Mouse (Mus musculus) kidney, postnatal 4 days (tissue): ENCODE results near the gene Pkd1l3.

ENCODE experiments used
- DNase-seq, 2 experiments: peaks; one replicate each; pipeline ENCODE4 v3.0.0; 2021; ENCODE audit warnings: mixed read lengths in 2 of 2

The Pkd1l3 gene

DNA sequence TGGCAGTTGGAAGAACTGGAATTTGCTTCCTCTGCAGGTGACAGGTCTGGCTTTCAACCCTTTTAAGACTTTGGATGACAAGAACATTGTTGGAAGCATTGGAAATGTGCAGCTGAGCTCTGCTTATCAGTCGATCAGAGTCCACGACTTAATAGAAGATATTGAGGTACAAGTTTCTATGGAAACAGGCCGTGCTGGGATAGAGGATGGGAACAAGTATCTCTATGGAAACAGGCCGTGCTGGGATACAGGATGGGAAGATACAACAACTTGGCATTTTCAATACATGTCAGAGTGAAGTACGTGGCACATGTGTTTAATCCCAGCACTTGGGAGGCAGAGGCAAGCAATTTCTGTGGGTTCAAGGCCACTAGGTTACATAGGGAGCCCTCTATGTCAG is 18.2 kb downstream of the Pkd1l3 start:
- DNase-seq, result no peak

DNA sequence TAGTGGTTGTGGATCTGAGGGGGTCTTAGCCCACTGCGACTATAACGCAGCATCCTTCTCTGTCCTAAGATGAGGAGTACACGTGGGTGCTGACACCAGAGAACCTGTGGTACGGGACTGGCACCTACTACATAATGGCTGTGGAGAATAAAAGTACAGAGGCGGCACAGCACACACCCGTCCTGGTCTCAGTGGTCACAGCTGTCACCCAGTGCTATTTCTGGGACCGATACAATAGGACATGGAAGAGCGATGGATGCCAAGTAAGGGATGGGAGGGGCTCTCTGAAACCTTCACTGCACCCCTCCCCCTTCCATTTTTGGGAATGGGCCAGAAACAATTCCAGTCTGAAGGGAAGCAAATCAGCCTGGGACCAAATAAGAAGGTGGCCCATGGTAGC is 20.8 kb downstream of the Pkd1l3 start:
- DNase-seq, result no peak

DNA sequence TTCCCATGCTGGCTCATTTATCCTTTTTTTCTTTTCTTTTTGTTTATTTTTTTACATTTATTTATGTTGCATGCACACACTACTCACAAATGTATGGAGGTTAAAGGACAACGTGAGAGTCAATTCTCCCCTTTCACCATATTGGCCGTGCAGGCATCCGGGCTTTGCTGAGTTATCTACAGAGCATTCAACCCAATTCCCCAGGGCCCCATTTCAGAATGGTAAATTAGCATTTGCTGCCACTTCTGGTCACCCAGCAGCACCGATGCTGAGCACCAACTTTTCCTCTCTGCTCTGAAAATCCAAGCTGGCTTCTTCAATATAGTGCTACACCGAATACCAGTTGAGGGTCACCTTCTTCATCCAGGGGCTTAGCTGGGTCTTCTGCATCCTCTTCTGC is 24.5 kb downstream of the Pkd1l3 start:
- DNase-seq, result no peak

DNA sequence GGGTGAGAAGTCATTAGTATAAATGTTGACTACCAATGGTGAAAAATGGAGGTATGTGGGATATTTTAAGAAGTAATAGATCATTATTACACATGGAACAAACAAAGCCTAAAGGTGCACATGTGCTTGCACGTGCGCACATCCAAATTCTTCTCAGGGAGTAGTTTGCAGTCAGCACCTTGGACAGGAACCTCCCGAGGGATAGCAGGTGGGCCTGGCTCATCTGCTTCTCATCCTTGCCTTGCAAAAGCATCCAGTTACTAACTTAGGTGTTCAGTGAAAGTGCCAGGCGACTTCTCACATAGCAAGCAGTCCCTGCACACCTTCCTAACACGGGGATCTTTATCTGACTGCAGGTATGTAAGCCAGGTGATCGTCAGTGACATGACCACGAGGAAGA is 26.1 kb downstream of the Pkd1l3 start:
- peak; percentile 14 to 22 for DNase-seq

DNA sequence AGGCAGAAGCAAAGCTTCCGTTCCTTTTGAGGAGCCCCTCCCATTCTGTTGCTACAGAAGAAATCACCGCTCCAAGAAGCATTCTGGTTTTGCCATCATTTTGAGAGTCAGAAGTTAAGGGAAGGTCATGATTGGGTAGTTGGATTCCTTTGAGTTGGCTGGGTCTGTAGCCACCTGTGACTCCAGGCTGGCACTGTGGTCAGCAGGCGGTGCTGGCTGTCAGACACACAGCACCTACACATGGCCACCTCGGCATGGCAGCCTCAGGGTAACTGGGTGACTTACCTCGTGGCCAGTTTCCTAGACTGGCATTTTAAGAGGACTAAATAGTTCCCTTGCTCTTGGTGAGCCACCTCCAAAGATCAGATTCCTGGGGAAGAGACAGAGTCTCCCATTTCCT is 26.9 kb downstream of the Pkd1l3 start:
- DNase-seq, result no peak

DNA sequence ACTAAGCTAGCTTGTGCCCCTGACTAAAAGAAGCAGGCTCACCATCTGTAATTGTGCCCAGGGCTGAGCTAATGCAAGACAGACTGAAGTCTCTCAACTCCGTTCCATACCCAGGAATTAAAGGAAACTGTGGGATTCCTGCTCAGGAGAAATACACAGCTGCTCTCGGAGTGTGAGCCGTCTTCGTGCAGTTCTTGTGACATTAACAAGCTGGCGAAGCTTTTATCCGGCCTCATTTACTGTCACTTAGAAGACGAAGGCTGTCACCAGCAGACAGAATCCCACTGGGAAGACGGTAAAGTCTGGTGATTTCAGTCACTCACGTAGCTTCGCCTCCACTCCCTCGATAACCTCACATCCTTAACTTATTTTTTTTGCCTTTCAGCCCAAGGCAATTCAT is 33.0 kb downstream of the Pkd1l3 start:
- DNase-seq, result no peak

DNA sequence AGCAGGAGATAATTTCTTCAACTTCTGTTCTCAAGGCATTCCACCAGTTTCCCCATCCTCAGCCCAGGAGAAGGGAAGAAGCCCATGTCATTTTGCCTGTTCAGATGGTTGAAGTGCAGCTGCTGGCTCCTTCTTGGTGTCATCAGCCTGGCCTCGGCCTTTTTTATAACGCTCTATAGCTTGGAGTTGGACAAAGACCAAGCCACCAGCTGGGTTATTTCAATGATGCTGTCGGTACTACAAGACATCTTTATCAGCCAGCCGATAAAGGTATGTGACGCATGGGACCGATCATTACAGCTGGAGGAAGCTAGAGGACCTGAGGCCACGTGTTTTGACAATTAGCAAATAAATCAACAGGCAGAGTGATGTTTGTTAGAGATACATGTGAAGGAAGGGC is 34.2 kb downstream of the Pkd1l3 start:
- DNase-seq, result peak; percentile 11 to 25

DNA sequence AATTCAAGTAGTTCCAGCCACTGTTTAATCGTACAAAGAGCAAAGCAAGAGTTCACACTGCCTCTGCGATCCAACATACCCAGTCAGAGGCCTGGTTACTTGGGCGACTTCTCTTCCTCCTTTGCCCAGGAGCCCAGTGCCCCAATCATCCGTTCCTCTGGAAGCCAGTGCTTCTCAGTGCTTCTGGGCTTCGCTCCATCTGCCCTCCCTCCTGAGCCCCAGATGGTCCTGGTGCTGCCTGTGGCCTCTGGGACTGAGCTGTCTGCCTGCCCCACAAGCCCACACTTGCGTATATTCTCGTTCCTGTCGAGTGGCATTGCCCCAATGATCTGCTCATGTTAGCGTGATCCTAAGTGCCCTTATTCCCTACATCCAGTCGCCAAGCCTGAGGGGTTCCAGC is 36.5 kb downstream of the Pkd1l3 start:
- no peak for DNase-seq

DNA sequence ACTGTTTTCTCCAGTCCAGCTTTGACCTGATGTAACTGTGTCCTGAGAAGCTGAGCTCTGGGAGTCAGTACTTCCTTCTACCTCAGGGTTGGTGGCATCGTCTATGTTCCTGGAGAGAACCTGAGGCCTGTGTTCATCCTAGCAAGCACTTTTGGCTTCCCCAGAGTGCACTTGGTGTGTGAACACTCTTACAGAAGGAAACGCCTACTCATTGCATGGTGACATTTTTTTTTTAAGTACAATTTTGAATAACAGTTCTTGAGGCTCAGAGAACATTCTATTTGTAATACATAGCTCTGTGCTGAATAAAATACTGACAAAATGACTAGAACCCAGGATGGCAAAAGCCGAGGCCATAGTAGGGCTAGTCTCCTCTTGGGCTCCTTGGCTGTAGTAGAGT is 42.5 kb downstream of the Pkd1l3 start:
- no peak for DNase-seq

DNA sequence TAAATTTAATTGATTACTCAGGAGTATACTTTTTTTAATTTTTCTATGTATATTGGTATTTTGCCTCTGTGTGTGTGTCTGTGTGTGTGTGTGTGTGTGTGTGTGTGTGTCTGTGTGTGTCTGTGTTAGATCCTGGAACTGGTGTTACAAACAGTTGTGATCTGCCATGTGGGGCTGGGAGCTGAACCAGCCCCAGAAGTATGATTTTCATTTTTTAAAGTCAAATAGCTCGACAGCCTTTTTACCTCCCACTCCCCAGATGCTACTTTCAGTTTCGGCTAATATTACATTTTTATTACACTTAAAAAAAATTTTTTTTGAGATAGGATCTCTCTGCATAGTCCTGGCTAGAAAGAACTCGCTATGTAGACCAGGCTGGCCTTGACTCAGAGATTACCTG is 48.0 kb downstream of the Pkd1l3 start:
- no peak for DNase-seq

DNA sequence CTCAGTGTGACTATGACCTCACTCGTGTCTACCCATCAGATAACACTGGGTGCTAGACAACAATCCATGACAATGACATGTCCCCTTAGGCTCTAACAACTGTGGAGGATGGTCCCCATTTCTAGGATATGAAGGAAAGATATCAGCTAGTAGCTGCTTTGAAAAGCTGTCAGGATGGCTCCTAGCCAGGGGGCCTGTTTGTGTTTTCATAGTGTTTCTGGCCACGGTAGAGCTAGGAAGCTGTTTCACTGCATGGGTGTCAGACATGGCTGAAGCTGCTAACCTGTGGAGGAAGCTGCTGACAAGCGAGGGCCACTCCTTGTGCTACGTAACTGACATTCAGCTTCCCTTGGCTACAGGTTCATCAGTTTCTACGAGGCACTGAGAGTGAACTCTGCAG is 52.3 kb downstream of the Pkd1l3 start:
- DNase-seq, result no peak

DNA sequence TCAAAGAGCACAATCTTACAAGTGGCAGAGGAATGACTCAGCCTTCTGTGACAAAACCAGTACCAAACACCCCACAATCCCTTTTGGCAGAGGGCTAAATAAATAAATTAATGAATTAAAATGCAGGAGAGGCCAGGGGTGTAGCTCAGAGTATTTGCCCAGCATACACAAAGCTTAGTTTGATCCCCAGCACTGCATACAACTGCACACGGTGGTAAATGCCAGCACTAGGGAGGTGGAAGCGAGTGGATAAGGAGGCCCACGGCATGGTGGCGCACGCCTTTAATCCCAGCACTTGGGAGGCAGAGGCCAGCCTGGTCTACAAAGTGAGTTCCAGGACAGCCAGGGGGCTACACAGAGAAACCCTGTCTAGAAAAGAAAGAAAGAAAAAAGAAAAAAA is 58.3 kb downstream of the Pkd1l3 start:
- DNase-seq, result no peak

DNA sequence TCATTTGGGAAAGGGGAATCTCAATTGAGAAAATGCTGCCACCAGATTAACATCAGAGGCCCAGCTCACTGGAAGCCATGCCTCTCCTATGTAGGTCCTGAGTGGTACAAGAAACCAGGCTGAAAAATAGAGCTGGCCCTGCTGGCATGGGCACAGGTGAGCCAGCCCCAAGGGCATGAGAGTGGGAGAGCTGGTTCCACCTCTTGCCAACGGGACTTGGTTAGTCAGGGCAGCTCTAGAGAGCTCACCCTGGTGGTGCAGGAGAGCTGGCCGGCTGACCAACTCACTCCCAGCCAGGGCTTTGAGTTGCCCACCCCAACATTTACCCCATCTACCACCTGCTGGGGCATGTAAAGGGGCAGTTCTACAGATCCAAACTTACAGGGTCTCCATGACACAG is 59.3 kb downstream of the Pkd1l3 start:
- peak; percentile 25 to 27 for DNase-seq

DNA sequence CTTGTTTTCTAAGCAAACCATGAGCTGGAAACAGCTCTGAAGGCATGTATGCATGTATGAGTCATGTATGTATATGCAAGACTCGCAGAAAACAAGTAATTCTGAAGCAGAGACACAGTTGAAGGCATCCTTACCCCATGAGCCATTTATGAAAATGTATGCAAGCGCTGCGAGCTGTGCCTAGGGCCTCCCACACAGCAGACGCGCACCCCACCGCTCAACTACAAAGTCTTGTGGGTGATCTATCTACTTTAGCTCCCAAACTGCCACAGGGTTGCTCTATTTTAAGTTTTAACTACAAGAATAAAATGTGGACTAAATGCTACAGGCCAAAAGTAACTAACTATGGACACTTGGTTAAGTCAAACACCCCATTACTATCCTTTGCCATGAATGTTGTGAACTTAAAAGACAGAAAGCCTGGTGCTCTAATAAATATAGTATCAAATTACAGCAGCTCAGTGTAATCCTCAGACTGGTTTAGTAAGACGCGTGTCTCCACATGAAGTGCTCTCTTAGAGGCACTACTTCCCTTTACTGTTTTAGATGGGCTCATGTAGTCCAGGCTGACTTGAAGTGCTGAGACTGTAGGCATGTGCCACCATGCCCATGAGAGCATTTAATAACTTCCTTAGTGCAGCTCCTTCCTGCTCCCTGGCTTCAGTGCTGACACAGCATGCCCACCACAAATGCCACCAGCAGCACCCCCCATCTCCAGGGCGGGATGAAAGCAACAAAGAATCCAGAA is 61.8 kb downstream of the Pkd1l3 start:
- no peak for DNase-seq

DNA sequence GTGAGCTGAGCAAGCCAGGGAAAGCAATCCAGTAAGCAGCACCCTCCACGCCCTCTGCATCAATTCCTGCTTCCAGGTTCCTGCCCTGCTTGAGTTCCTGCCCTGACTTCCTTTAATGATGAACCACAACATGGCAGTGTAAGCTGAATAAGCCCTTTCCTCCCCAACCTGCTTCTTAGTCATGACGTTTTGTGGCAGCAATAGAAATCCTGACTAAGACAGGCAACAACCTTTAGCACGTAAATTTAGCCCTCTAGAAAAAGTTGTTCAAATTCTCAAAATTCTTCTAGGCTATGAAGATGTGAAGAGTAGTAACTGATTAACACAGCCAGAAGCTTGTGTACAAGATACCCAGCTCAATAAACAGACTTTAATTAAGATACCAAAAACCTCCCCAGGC is 67.2 kb downstream of the Pkd1l3 start:
- no peak for DNase-seq

DNA sequence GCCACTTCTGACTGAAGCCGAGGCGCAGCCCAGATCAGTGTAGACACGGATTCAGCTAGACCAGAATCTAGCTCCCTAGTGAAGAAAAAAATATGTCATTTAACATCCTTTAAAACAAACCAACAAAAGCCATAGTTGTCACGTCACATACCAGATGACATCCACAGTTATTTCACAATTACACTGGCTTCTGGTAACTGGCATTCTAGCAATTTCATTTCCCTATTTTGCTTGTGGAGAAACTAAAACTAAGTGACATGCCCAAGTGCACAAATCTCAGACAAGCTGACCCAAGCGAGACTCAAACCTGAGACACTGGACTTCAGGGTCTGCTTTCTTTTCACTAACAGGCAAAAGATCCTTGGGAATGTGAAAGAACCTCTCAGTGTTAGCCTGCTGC is 67.8 kb downstream of the Pkd1l3 start:
- no peak for DNase-seq

DNA sequence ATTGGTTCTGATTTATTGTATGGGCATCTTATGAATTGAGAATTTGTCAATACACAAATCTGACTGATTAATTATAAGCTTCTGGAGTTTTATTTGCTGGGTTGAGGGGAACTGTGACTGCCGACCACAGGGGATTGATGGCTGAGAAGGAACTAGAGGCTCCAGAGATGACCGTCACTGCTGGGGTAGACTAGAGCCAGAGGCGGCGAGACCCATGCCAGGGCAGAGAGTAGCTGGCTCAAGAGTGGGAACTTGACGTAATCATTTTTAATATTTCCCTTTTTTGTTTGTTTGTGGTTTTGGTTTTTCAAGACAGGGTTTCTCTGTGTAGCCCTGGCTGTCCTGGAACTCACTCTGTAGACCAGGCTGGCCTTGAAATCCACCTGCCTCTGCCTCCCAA is 72.9 kb downstream of the Pkd1l3 start:
- DNase-seq, result no peak

DNA sequence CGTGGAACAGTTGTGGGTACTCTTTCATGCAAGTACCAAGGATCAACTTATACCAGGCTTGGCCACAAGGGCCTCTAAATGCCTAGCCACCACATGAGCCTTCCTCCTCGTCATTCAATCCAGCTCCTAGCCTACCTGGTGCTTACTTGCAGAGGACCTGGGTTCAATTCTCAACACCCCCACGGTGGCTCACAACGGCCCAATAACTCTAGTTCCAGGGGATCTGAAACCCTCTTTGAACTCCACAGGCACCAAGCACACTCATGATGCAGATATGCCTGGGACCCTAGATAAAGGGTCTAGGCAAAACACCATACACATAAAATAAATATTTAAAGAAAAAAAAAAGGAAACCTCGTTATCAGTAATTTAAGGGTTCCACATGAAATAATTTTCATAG is 77.5 kb downstream of the Pkd1l3 start:
- peak in 1 of 2 experiments; percentile 16 for DNase-seq

DNA sequence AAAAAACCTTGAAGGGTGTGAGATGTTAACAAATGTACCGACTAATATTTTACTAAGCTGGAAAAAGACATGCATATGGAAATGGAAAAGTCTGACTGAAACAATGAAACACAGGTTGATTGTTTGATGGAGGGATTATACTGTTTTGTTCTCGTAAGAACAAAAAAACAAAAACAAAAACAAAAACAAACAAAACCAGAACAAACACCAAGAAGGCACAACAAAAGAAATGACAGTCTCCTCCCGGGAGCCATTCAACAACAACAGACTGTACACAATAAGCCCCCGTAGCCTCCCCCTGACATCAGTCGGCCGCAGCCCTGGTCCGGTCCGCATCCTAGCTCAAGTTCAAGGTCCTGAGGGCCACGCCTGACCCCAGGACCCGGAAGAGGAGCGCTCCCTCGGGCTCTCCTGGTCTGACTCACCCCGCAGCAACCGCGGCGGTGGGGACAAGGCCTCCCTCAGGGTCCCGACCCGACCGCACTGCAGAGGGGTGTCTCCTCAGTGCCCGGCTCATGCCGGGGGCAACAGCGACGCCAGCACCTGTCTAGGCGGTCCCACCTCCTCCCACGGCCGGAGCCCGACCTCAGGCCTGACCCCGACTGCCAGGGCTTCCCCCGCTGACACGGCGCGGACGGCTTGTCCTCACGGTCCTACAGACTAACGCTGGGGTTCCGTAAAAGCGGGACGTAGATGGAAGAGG is 78.3 kb downstream of the Pkd1l3 start:
- no peak for DNase-seq

DNA sequence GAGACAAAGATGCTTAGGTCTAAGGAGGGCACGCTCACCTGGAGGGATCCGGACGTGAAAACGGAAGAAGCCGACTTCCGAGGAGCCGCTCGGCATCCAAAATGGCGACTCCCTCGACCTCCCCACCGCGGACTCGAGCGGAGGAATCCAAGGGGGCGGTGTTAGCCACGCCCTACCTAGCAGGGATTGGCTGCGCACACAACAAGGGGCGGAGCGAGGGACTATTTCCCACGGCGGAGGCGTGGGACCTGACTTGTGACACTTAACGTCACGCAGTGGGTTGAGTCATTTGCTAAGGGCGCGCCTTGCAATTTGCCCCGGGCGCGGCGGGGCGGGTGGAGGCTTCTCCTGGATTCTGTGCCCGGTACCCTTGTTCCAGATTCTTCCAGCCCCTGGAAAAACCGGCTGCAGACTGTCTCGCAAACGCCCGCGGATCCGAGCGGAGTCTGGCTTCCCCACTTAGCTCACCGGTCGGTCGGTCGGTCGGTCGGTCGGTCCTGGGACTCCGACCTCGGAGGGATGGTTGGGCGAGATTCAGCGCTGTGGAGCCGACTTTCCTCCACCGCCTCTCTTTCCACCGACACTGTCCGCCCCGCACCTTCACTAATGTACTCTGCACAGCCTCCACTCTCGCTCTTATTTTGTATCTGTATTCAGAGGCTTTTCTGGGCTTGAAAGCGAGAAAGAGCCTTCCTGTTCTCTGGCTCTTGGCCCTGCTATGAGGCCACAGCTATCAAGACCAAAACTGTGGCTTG is 79.0 kb downstream of the Pkd1l3 start, which contains the start of gene Ist1:
TSS of gene Ist1 (minus strand) at position 115 of the 755 bp plus-strand sequence.
- peak; percentile 99 for DNase-seq

DNA sequence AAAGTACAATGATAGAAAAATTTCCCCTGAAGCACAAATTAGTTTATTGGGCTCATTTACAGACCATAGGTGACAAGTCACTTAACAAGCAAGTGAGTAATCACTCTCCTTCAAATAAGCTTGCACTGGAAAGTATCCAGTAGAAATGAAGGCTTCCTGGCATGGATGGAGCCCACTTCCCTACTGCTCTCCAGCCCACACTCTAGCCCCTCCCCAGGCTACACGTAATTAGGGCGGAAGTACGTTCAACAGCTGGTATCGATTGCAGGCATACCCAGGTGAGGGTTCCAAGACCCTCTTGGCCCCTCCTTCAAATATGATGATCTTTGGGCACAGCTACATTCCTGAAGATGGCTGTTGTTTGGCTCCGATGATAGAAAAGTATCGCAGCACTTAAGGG is 79.8 kb downstream of the Pkd1l3 start:
- DNase-seq, result no peak

DNA sequence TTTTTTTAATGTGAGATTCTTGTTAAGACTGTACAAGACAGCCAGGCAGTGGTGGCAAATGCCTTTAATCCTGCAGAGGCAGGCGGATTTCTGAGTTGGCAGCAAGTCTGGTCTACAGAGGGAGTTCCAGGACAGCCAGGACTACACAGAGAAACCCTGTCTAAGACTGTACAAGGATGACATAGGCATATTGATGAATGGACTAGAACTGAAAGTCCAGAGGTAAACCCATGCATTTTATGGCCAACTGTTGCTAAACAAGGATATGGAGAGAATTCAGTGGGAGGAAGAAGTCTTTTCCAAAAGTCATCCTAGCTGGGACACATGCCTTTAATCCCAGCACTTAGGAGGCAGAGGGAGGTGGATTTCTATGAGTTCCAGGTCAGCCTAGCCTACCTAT is 83.4 kb downstream of the Pkd1l3 start:
- no peak for DNase-seq

DNA sequence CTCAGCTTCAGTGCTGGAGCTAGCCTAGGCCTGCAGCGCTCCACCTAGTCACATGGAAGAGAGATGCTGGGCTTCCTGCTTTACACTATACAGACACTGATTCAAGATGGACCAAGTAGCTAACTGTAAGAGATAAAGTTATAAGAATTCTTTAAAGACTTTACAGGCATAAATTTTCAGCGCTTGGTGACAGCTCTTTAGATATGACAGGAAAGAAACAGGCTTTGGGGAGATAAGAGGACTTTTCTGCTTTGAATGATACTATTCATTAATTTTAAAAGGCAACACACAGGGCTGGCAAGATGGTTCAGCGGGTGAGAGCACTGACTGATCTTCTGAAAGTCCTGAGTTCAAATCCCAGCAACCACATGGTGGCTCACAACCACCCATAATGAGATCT is 84.2 kb downstream of the Pkd1l3 start:
- DNase-seq, result no peak
